Mouse (Mus musculus) cerebellum, adult 2 months (tissue): ENCODE measurements around the gene Ldhb.

Experiments
- CTCF ChIP-seq: fragments of 200-500 bp; IDR thresholded peaks from 2 replicates; pipeline ENCODE4 v1.5.1; 2011; ENCODE audit warnings: low read depth, mild to moderate bottlenecking, control low read depth, low read length, moderate library complexity, borderline replicate concordance; ENCODE audit not compliant: insufficient read depth
- POLR2A ChIP-seq: fragments of 200-500 bp; IDR thresholded peaks from 2 replicates; pipeline ENCODE4 v1.6.1; 2011; ENCODE audit warnings: low read length, control low read depth, borderline replicate concordance; ENCODE audit not compliant: insufficient read depth

- TF ChIP-seq CTCF (no peak), POLR2A (no peak)
Measured at GRCm38 (mm10) chr6:142459017-142459678, 48.6 kb downstream of the Ldhb start.
